ENCODE assay signal across 9 mouse cellular contexts in the genomic region with DNA sequence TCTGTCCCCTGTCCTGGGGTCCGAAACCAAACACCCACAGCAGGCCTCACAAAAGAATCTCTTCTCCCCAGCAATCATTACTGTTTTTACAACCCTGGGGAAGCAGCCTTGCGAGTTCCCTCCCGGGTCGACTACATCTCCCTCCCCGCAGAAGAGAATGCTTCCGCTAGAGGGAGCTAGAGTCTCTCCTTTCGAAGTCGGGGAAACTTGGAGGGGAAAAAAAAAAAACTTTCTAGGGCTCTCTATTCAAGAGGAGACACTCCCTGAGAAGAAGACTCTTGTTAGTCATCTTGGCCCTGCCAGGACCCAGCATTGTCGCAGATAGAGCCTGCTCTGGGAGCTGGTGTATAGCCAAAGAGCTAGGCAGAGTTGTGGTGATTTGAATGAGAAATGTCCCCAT. TPM values are rescaled to one million over a fixed set of nuclear protein-coding genes. Genes with fewer than 3 reads are reported as not detected.
DNase-seq lines count a peak whose midpoint lies in the region; ATAC-seq and TF ChIP-seq lines count a peak whose summit lies in the region.
"Had no signal": no experiment of that assay in that cellular context is flagged by ENCODE, and none has a peak within 500 bp of the region (broad histone marks: within the 10 kb centered on the region; RNA-seq: fewer than 3 reads in every experiment).

No protein-coding gene starts in this region.

- H3K4me1 ChIP-seq in cerebellum, adult 2 months (ENCODE audit: control insufficient read depth, insufficient read depth, low read length), result no peaks in the 10 kb centered on the region
- H3K4me1 ChIP-seq in embryonic fibroblast, embryonic 13.5 days (ENCODE audit: control insufficient read depth, insufficient read depth, low read length), result no peaks in the 10 kb centered on the region
- no peaks in the 10 kb centered on the region for H3K4me1 ChIP-seq in lung, embryonic 14.5 days (ENCODE audit: insufficient read depth)

- TF ChIP-seq POLR2A in cerebellum, adult 2 months (IDR thresholded peaks at IDR 0.05; ENCODE audit: borderline replicate concordance, insufficient read depth, low read length), result no peak
- TF ChIP-seq POLR2A in embryonic fibroblast, embryonic 13.5 days (IDR thresholded peaks at IDR 0.05; ENCODE audit: low read depth, low read length), result no peak

- no peak overlapping the region for H3K4me3 ChIP-seq in cerebellum, adult 2 months (replicated peaks; ENCODE audit: insufficient read depth, low read depth, low read length)
- H3K4me3 ChIP-seq in layer of hippocampus, adult 2 months, result no peak overlapping the region
- no peak overlapping the region for H3K4me3 ChIP-seq in embryonic fibroblast, embryonic 13.5 days (ENCODE audit: insufficient read depth, low read length)
- H3K4me3 ChIP-seq in lung, embryonic 14.5 days (ENCODE audit: low read depth, low read length), result no peak overlapping the region

- DNase-seq in cerebellum, adult 2 months, result peak in 1 of 2 experiments; percentile 26
- no peak for DNase-seq in cerebellum, adult 8-10 months
- DNase-seq in layer of hippocampus, adult 2 months (ENCODE audit: low spot score in 2 of 2), result peak; percentile 22 to 67
- no peak for DNase-seq in layer of hippocampus, postnatal 36 days
- peak; percentile 84 for DNase-seq in R1 (ENCODE audit: low read depth, low spot score)
- peak; percentile 96 for DNase-seq in lung, embryonic 14.5 days
- DNase-seq in telencephalon, adult 2 months (ENCODE audit: low read depth, low spot score), result peak; percentile 57

- no peaks in the 10 kb centered on the region for H3K36me3 ChIP-seq in lung, embryonic 14.5 days (ENCODE audit: insufficient read depth)

- TF ChIP-seq CTCF in cerebellum, adult 2 months (IDR thresholded peaks at IDR 0.05; ENCODE audit: borderline replicate concordance, insufficient read depth, low read depth, low read length), result peak; percentile 57; the same call in 1 of the 2 replicates
- peak; percentile 91 for TF ChIP-seq CTCF in layer of hippocampus, adult 2 months (conservative IDR thresholded peaks at IDR 0.05)
- TF ChIP-seq CTCF in embryonic fibroblast, embryonic 13.5 days (IDR thresholded peaks at IDR 0.05; ENCODE audit: borderline replicate concordance, insufficient read depth, low read length), result peak; percentile 49
- peak; percentile 72 for TF ChIP-seq CTCF in lung, embryonic 14.5 days (IDR thresholded peaks at IDR 0.05; ENCODE audit: low read depth)

- no peak overlapping the region for H3K9ac ChIP-seq in lung, embryonic 14.5 days

- H3K9me3 ChIP-seq in lung, embryonic 14.5 days (ENCODE audit: low read depth, low read length), result no peaks in the 10 kb centered on the region

- H3K4me2 ChIP-seq in lung, embryonic 14.5 days, result no peak overlapping the region

- H3K27me3 ChIP-seq in cerebellum, adult 2 months (ENCODE audit: control insufficient read depth, insufficient read depth, low read length), result no peaks in the 10 kb centered on the region; the same call in 1 of the 2 replicates
- H3K27me3 ChIP-seq in lung, embryonic 14.5 days (ENCODE audit: insufficient read depth, low read length), result peaks cover 81% of the 10 kb centered on the region

- ATAC-seq in lung, embryonic 14.5 days (ENCODE audit: insufficient read depth), result no peak

- under 1% methylated on average over 9 of the region's 9 CpGs for whole genome bisulfite sequencing in cerebellum, adult 2 months
- WGBS in lung, embryonic 14.5 days, result under 1% methylated on average over 9 of the region's 9 CpGs

- no peak overlapping the region for H3K27ac ChIP-seq in cerebellum, adult 2 months (ENCODE audit: insufficient read depth, low read length)
- no peak overlapping the region for H3K27ac ChIP-seq in layer of hippocampus, adult 2 months
- no peak overlapping the region for H3K27ac ChIP-seq in embryonic fibroblast, embryonic 13.5 days (ENCODE audit: insufficient read depth, low read length)
- no peak overlapping the region for H3K27ac ChIP-seq in lung, embryonic 14.5 days (ENCODE audit: low read depth)

RNA-seq across cellular contexts. Expression of a gene that starts 16.2 kb away (rescaled TPM):
- not detected in 2 replicates for polyA plus RNA-seq in cerebellum, adult 2 months (2012; rRNA removed)
- total RNA-seq in layer of hippocampus, adult 2 months (2021), result not detected
- not detected for total RNA-seq in layer of hippocampus, postnatal 36 days (2021)
- not detected in 2 replicates for polyA plus RNA-seq in embryonic fibroblast, embryonic 13.5 days (2011; ENCODE audit: insufficient read length, low read depth, missing spikeins)
- polyA plus RNA-seq in lung, embryonic 14.5 days (2014; fragmentation: Nextera tagmentation; extraction: Ambion mirVana), result not detected in 2 replicates
- total RNA-seq: layer of hippocampus, postnatal 25 days had no signal

RNA-seq across cellular contexts. Expression of a gene that starts 17.2 kb away (rescaled TPM):
- not detected in 2 replicates for polyA plus RNA-seq in cerebellum, adult 2 months (2012; rRNA removed)
- total RNA-seq in layer of hippocampus, adult 2 months (2021), result not detected
- not detected for total RNA-seq in layer of hippocampus, postnatal 36 days (2021)
- 0.84 and 2.0 TPM in 2 replicates for polyA plus RNA-seq in embryonic fibroblast, embryonic 13.5 days (2011; ENCODE audit: insufficient read length, low read depth, missing spikeins)
- not detected in 2 replicates for polyA plus RNA-seq in lung, embryonic 14.5 days (2014; fragmentation: Nextera tagmentation; extraction: Ambion mirVana)
- total RNA-seq: layer of hippocampus, postnatal 25 days had no signal

RNA-seq across cellular contexts. Expression of a gene that starts 37.8 kb away (rescaled TPM):
- polyA plus RNA-seq in cerebellum, adult 2 months (2012; rRNA removed), result not detected in 2 replicates
- not detected for total RNA-seq in layer of hippocampus, adult 2 months (2021)
- not detected for total RNA-seq in layer of hippocampus, postnatal 36 days (2021)
- polyA plus RNA-seq in embryonic fibroblast, embryonic 13.5 days (2011; ENCODE audit: insufficient read length, low read depth, missing spikeins), result not detected in 2 replicates
- polyA plus RNA-seq in lung, embryonic 14.5 days (2014; fragmentation: Nextera tagmentation; extraction: Ambion mirVana), result not detected in 2 replicates
- total RNA-seq: layer of hippocampus, postnatal 25 days had no signal

RNA-seq across cellular contexts. Expression of a gene that starts 49.0 kb away (rescaled TPM):
- 0.05 TPM in 1 of 2 replicates, not detected in the other for polyA plus RNA-seq in cerebellum, adult 2 months (2012; rRNA removed)
- under 1 TPM; 0.31 to 0.42 TPM for total RNA-seq in layer of hippocampus, adult 2 months (2021)
- under 1 TPM in 1 of 2 experiments, not detected in 1; 0.35 TPM for total RNA-seq in layer of hippocampus, postnatal 36 days (2021)
- polyA plus RNA-seq in embryonic fibroblast, embryonic 13.5 days (2011; ENCODE audit: insufficient read length, low read depth, missing spikeins), result not detected in 2 replicates
- not detected in 2 replicates for polyA plus RNA-seq in lung, embryonic 14.5 days (2014; fragmentation: Nextera tagmentation; extraction: Ambion mirVana)

Comparison
In these comparisons a context has a peak if more than half of its experiments do, and no peak if none do; other contexts are left out.
1. DNase-seq: peak in layer of hippocampus, adult 2 months (2 of 2), R1 (single experiment), lung, embryonic 14.5 days (single experiment) and telencephalon, adult 2 months (single experiment); none in cerebellum, adult 8-10 months (single experiment) and layer of hippocampus, postnatal 36 days (0 of 2).
2. Peak in every context shown above with its lines, with median percentiles within 50 percentile points of each other: CTCF ChIP-seq.